Mouse (Mus musculus) liver, postnatal 0 days (tissue): Measurements from ENCODE around the gene Aurkb. TPM values are rescaled to one million over a fixed set of nuclear protein-coding genes. Genes with fewer than 3 reads are reported as not detected.

ENCODE experiments used
- ATAC-seq: fragments of 200-750 bp; cut with Nextera tagmentation; 2 replicates; pipeline ENCODE4 v1.8.0; 2017; ENCODE audit warnings: mild to moderate bottlenecking, moderate library complexity
- DNase-seq: peaks from one replicate; pipeline ENCODE4 v3.0.0-alpha.2; 2016
- H3K27ac ChIP-seq: fragments of 300-500 bp; sonication (generic); 2 replicates; pipeline ENCODE4 v1.5.1; 2014; ENCODE audit warnings: antibody characterized with exemption, moderate library complexity, mild to moderate bottlenecking, low read depth
- H3K27me3 ChIP-seq: fragments of 300-500 bp; sonication (generic); 2 replicates; pipeline ENCODE4 v1.6.1; 2014; ENCODE audit warnings: low read length, control low read depth, mixed read lengths; ENCODE audit not compliant: insufficient read depth
- H3K36me3 ChIP-seq: fragments of 300-500 bp; sonication (generic); replicated peaks from 2 replicates; pipeline ENCODE4 v1.6.1; 2014; ENCODE audit warnings: mild to moderate bottlenecking, control low read depth, low read length, moderate library complexity, mixed read lengths; ENCODE audit not compliant: insufficient read depth
- H3K4me1 ChIP-seq: fragments of 300-500 bp; sonication (generic); 2 replicates; pipeline ENCODE4 v1.6.1; 2014; ENCODE audit warnings: antibody characterized with exemption, mild to moderate bottlenecking, control low read depth; ENCODE audit not compliant: insufficient read depth
- H3K4me2 ChIP-seq: fragments of 300-500 bp; sonication (generic); 2 replicates; pipeline ENCODE4 v1.6.1; 2014; ENCODE audit warnings: low read depth, mild to moderate bottlenecking, low read length, moderate library complexity, mixed read lengths
- H3K4me3 ChIP-seq: fragments of 300-500 bp; sonication (generic); 2 replicates; pipeline ENCODE4 v1.5.1; 2014; ENCODE audit warnings: low read depth, low read length
- H3K9ac ChIP-seq: fragments of 300-500 bp; sonication (generic); replicated peaks from 2 replicates; pipeline ENCODE4 v1.6.1; 2014; ENCODE audit warnings: mild to moderate bottlenecking, moderate library complexity
- H3K9me3 ChIP-seq: fragments of 300-500 bp; sonication (generic); 2 replicates; pipeline ENCODE4 v1.6.1; 2016; ENCODE audit warnings: mild to moderate bottlenecking, control low read depth, low read length, mixed read lengths
- CTCF ChIP-seq: sonication (generic); IDR thresholded peaks from 2 replicates; pipeline ENCODE4 v1.5.1; 2016; ENCODE audit warnings: antibody characterized with exemption, low read depth
- EP300 ChIP-seq: IDR thresholded peaks from 2 replicates; pipeline ENCODE4 v1.6.1; 2016; ENCODE audit warnings: antibody characterized with exemption, low read depth, mild to moderate bottlenecking
- WGBS: fragments of 180-500 bp; shearing (Covaris S2); extraction: QIAGEN DNeasy Blood & Tissue Kit; methylation state at CpG from one replicate; pipeline ENCODE4 v1.1.7; 2014; ENCODE audit not compliant: insufficient replicate concordance; 5-methylcytosine and 5-hydroxymethylcytosine counted together
- polyA plus RNA-seq: library from polyadenylated mRNA; unstranded; fragments of >200 nt; fragmentation: Nextera tagmentation; extraction: Ambion mirVana; gene quantifications from 2 replicates; pipeline ENCODE4 v1.2.1, GENCODE M21; 2015

Aurkb gene
- polyA plus RNA-seq, 1 experiment from 2014 or later = 45.9 TPM

DNA sequence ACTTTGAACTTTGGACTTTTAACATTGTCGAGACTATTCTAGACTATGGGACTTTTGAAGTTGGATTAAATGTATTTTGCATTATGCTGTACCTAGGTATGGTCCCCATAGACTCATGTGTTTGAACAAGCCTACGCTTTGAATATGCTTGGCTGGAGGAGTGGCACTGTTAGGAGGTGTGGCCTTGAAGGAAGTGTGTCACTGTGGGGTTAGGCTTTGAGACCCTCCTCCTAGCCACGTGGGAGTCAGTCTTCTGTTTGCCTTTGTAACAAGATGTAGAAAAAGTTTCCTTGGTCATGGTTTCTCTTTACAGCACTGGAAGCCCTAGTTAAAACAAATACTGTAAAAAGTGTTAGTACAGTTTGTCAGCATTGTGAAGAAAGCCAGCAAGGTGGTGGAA, 8.4 kb downstream of the Aurkb start:
- peaks cover 24% of the 10 kb centered on the region for H3K36me3 ChIP-seq
- no peak overlapping the region for H3K4me3 ChIP-seq
- TF ChIP-seq EP300 = no peak
- TF ChIP-seq CTCF = no peak
- no peak for ATAC-seq
- no peak overlapping the region for H3K4me2 ChIP-seq
- H3K4me1 ChIP-seq = peaks cover 2% of the 10 kb centered on the region; the same call in 1 of the 2 replicates
- no peak overlapping the region for H3K27ac ChIP-seq
- no peak for DNase-seq
- no peaks in the 10 kb centered on the region for H3K27me3 ChIP-seq
- no peak overlapping the region for H3K9ac ChIP-seq
- 57% methylated on average over 3 of the region's 3 CpGs for WGBS
- H3K9me3 ChIP-seq = no peaks in the 10 kb centered on the region

DNA sequence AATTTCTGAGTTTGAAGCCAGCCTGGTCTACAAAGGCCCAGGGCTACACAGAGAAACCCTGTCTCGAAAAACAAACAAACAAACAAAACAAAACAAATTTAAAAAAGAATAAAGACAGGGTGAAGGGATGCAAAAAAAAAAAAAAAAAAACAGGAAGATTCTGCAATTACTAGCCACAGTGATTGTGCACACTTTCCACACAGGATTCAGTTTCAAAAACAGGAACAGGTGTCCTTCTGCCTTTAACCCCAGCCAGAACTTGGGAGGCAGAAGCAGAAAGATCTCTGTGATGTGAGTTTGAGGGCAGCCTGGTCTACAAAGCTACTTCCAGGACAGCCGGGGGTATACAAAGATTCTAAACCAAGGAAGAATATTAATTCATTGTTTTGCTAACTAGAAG, 12.8 kb downstream of the Aurkb start:
- ATAC-seq = no peak
- H3K4me1 ChIP-seq = peaks cover 16% of the 10 kb centered on the region
- peak overlapping the region; percentile 72 for H3K9ac ChIP-seq
- DNase-seq = no peak
- 65% methylated on average over 2 of the region's 2 CpGs for WGBS
- H3K27ac ChIP-seq = peak overlapping the region; percentile 96
- H3K36me3 ChIP-seq = no peaks in the 10 kb centered on the region
- H3K9me3 ChIP-seq = no peaks in the 10 kb centered on the region
- TF ChIP-seq CTCF = no peak
- no peak for TF ChIP-seq EP300
- peak overlapping the region; percentile 98 for H3K4me2 ChIP-seq
- H3K4me3 ChIP-seq = peak overlapping the region; percentile 92
- no peaks in the 10 kb centered on the region for H3K27me3 ChIP-seq

DNA sequence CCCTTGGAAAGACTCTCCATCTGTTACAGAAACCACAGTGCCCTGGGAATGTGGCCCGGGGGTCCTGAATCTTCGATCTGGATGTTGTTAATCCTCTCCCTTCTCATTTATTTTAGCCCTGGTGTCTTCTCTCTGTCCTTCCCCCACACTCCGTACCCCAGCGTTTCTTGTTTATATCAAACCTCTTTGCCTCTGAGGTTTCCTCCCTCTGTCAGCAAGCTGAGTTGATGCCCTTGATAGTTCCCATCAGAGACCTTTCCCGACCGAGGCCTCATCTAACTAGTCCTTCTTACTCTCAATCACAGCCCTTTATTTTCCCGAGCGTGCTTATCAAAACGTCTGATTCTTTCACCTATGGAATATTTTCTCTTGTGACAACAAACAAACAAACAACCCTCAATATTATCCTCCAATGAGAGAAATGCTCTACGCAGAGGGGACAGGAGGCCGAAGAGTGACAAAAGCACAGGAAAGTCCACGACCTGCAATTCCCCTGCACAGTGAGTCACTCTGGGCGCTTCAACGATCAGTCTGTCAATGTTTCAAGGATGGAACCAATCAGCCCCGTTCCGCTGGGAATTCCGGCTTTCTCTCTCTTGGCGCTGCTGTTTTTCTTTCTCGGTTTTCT, 13.4 kb downstream of the Aurkb start:
- no peaks in the 10 kb centered on the region for H3K27me3 ChIP-seq
- peak overlapping the region; percentile 98 for H3K4me2 ChIP-seq
- H3K27ac ChIP-seq = peak overlapping the region; percentile 96
- H3K4me3 ChIP-seq = peak overlapping the region; percentile 92
- TF ChIP-seq CTCF = no peak
- H3K9me3 ChIP-seq = no peaks in the 10 kb centered on the region
- WGBS = 1% methylated on average over 19 of the region's 19 CpGs
- peak; percentile 56 for ATAC-seq
- DNase-seq = no peak
- H3K36me3 ChIP-seq = no peaks in the 10 kb centered on the region
- peak overlapping the region; percentile 72 for H3K9ac ChIP-seq
- peaks cover 17% of the 10 kb centered on the region for H3K4me1 ChIP-seq

DNA sequence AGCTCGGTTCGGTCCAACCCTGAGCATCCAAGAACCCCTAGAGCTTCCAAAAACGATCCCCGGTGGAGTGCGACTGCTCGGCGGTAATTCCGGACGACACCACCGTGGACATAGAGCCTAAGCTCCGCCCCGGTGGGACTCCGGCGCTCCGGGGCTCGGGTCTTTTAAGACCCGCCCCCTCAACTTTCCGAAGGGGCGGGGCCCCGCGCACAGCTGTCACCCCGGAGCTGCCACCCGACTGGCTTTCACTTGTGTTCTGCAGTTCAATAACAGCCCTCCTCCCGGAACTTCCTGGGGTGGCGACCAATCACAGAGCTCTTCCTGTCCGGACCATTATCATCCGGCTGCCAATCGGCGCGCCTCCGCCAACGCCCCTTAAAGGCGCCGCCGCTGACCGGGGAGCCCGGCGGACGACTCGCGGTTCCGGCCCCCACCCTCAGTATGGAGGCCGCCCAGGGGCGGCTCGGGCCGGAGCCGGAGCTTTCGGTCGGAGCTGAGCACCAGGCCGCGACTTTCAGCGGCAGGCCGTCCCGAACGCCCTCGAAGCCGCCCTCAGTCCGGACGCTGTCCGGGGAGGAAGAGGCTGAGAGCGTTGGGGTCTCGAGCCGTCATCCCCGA, 14.0 kb downstream of the Aurkb start, which contains the start of gene Borcs6:
TSS of gene Borcs6 (plus strand) at position 361 of the 618 bp plus-strand sequence.
- Histone ChIP-seq H3K36me3 (no peaks in the 10 kb centered on the region), H3K9me3 (no peaks in the 10 kb centered on the region), H3K9ac (peak within 1 kb of the TSS; percentile 89), H3K4me1 (peaks cover 23% of the 10 kb centered on the region), H3K27ac (peak within 1 kb of the TSS; percentile 96), H3K4me2 (peak within 1 kb of the TSS; percentile 98), H3K27me3 (no peaks in the 10 kb centered on the region), H3K4me3 (peak within 1 kb of the TSS; percentile 92)
- ATAC-seq (peak; percentile 86), DNase-seq (peak; percentile 94)
- no peak for TF ChIP-seq EP300
- no peak for TF ChIP-seq CTCF
- WGBS = 1% methylated on average over 64 of the region's 64 CpGs

DNA sequence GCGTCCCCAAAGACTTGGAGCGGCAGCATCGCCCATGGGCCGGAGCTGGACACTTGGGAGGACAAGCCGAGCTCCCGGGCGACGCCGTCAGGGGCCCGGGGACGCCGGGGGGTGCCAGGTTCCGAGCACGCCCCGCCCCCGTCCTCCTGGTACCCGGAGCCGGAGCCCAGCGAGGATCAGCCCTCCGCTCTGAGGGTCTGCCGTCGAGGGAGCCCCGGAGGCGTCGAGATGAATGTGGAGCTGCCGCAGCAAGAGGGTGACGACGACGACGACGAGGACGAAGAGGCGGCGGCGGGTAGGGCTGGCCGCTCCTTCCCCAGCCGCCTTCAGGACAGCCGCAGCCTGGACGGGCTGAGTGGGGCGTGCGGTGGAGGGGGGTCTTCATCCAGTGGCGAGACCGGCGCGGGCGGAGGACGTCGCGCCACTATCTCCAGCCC, 14.5 kb downstream of the Aurkb start:
- Histone ChIP-seq H3K27ac (peak overlapping the region; percentile 96), H3K9ac (peak overlapping the region; percentile 89), H3K27me3 (no peaks in the 10 kb centered on the region), H3K36me3 (no peaks in the 10 kb centered on the region), H3K4me1 (peaks cover 23% of the 10 kb centered on the region), H3K4me2 (peak overlapping the region; percentile 98), H3K9me3 (no peaks in the 10 kb centered on the region), H3K4me3 (peak overlapping the region; percentile 92)
- DNase-seq = peak; percentile 69
- under 1% methylated on average over 38 of the region's 49 CpGs for WGBS
- TF ChIP-seq CTCF (no peak), EP300 (no peak)
- peak; percentile 6 for ATAC-seq

DNA sequence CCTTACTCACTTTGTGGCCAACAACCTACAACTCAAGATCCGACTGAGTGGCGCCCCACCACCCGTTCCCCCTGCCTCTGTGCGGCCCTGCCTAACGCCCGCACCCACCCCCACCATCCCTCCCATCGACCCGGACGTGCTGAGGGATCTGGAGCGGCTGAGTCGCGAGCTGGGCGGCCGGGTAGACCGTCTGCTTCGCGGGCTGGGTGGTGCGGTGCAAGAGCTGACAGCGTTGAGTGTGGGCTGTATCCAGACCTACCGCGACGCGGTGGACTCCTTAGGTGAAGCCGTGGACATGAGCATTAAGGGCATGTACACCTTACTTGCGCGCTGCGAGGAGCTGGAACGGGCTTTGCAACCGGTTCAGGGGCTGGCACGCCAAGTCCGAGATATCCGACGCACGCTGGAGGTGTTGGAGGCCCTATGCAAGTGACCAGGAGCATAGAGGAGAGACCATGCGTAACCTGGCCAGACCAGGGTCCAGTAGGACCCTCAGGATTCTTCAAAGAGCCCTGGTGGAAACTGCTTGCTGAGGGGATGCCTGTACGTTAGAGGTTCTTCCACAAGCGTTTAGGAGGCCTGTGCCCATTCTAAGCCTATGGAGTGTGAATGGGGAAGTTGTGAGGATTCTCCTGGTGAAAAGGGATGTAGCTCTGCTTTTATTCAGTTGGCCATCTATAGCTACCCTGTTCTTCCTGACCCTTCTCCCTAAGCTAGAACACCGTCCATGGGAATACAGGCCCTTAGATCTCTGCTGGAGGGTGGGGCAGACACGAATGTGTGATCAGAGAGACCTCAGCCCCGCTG, 15.2 kb downstream of the Aurkb start:
- TF ChIP-seq CTCF (no peak), EP300 (no peak)
- Histone ChIP-seq H3K27me3 (no peaks in the 10 kb centered on the region), H3K4me2 (peak overlapping the region; percentile 98), H3K27ac (peak overlapping the region; percentile 96), H3K4me3 (peak overlapping the region; percentile 92), H3K9ac (peak overlapping the region; percentile 89), H3K4me1 (peaks cover 23% of the 10 kb centered on the region), H3K9me3 (no peaks in the 10 kb centered on the region), H3K36me3 (no peaks in the 10 kb centered on the region)
- ATAC-seq = no peak
- peak; percentile 63 for DNase-seq
- WGBS = 2% methylated on average over 40 of the region's 40 CpGs
